Mouse (Mus musculus) megakaryocyte, embryonic 14.5 days (primary cell): Measurements from ENCODE around the gene Gm20721. TPM values are rescaled to one million over a fixed set of nuclear protein-coding genes. Genes with fewer than 3 reads are reported as not detected.

Experiments used
- H3K27me3 ChIP-seq: replicated peaks from 2 replicates; pipeline ENCODE3; 2012; ENCODE audit warnings: inconsistent platforms
- H3K36me3 ChIP-seq: replicated peaks from 2 replicates; pipeline ENCODE3; 2012; ENCODE audit warnings: low read length, inconsistent platforms, mixed read lengths
- H3K4me1 ChIP-seq: 2 replicates; pipeline ENCODE4 v1.6.1; 2012; ENCODE audit warnings: inconsistent platforms
- H3K4me3 ChIP-seq: replicated peaks from 2 replicates; pipeline ENCODE3; 2012; ENCODE audit warnings: moderate library complexity, mild to moderate bottlenecking, inconsistent platforms
- H3K9me3 ChIP-seq: 2 replicates; pipeline ENCODE4 v1.6.1; 2012; ENCODE audit warnings: inconsistent platforms
- FLI1 ChIP-seq: IDR thresholded peaks from 2 replicates; pipeline ENCODE4 v1.6.1; 2012; ENCODE audit warnings: low read length, inconsistent platforms, mixed read lengths
- GATA1 ChIP-seq: IDR thresholded peaks from 3 replicates; pipeline ENCODE4 v1.6.1; 2012; ENCODE audit warnings: mixed read lengths, low read length, inconsistent platforms, borderline replicate concordance
- polyA plus RNA-seq: library from polyadenylated mRNA; stranded (reverse); fragments of >175 nt; gene quantifications from 2 replicates; pipeline ENCODE4 v1.2.3, GENCODE M21; 2012; ENCODE audit warnings: low replicate concordance; ENCODE audit not compliant: insufficient read depth

Gm20721 gene
- polyA plus RNA-seq, 1 experiment: 0.57 TPM

GRCm38 (mm10) chr2:174299091-174299770, 47.3 kb downstream of the Gm20721 start:
- Histone ChIP-seq H3K4me1 (peaks cover 48% of the 10 kb centered on the region), H3K9me3 (peaks cover 58% of the 10 kb centered on the region), H3K27me3 (peaks cover 38% of the 10 kb centered on the region), H3K36me3 (no peaks in the 10 kb centered on the region), H3K4me3 (peak overlapping the region; percentile 72)
- TF ChIP-seq FLI1 (no peak), GATA1 (no peak)

GRCm38 (mm10) chr2:174298471-174298870, 48.0 kb downstream of the Gm20721 start:
- Histone ChIP-seq H3K9me3 (peaks cover 58% of the 10 kb centered on the region), H3K36me3 (no peaks in the 10 kb centered on the region), H3K4me1 (peaks cover 51% of the 10 kb centered on the region), H3K4me3 (peak overlapping the region; percentile 33), H3K27me3 (peaks cover 38% of the 10 kb centered on the region)
- TF ChIP-seq FLI1 (no peak), GATA1 (no peak)

GRCm38 (mm10) chr2:174297851-174298250, 48.7 kb downstream of the Gm20721 start:
- Histone ChIP-seq H3K4me3 (no peak overlapping the region), H3K4me1 (peaks cover 56% of the 10 kb centered on the region), H3K27me3 (peaks cover 38% of the 10 kb centered on the region), H3K9me3 (peaks cover 58% of the 10 kb centered on the region), H3K36me3 (no peaks in the 10 kb centered on the region)
- no peak for TF ChIP-seq FLI1
- TF ChIP-seq GATA1: no peak

GRCm38 (mm10) chr2:174297086-174297571, 49.4 kb downstream of the Gm20721 start:
- Histone ChIP-seq H3K4me3 (peak overlapping the region; percentile 95), H3K4me1 (peaks cover 63% of the 10 kb centered on the region), H3K27me3 (peaks cover 36% of the 10 kb centered on the region), H3K36me3 (peaks cover 4% of the 10 kb centered on the region), H3K9me3 (peaks cover 58% of the 10 kb centered on the region)
- TF ChIP-seq FLI1 (no peak), GATA1 (no peak)

GRCm38 (mm10) chr2:174295900-174296465, 50.5 kb downstream of the Gm20721 start:
- H3K27me3 ChIP-seq: peaks cover 36% of the 10 kb centered on the region
- peaks cover 58% of the 10 kb centered on the region for H3K9me3 ChIP-seq
- peak overlapping the region; percentile 95 for H3K4me3 ChIP-seq
- TF ChIP-seq FLI1 (no peak), GATA1 (no peak)
- peaks cover 11% of the 10 kb centered on the region for H3K36me3 ChIP-seq
- peaks cover 72% of the 10 kb centered on the region for H3K4me1 ChIP-seq

- H3K4me3 ChIP-seq: peak overlapping the region; percentile 95
- TF ChIP-seq GATA1 (no peak), FLI1 (0 out of 2 replicates have a peak, but pooled peaks have one; percentile 21)
- H3K9me3 ChIP-seq: peaks cover 52% of the 10 kb centered on the region
These were observed 51.2 kb downstream of the Gm20721 start for GRCm38 (mm10) chr2:174295175-174295899.

GRCm38 (mm10) chr2:174294457-174294856, 52.1 kb downstream of the Gm20721 start:
- no peak for TF ChIP-seq GATA1
- no peak for TF ChIP-seq FLI1

More at GRCm38 (mm10) chr2:174295175-174295899, 51.2 kb downstream of the Gm20721 start:
- peaks cover 75% of the 10 kb centered on the region for H3K4me1 ChIP-seq
- H3K27me3 ChIP-seq: peaks cover 33% of the 10 kb centered on the region
- H3K36me3 ChIP-seq: peaks cover 17% of the 10 kb centered on the region

GRCm38 (mm10) chr2:174291662-174292030, 54.9 kb downstream of the Gm20721 start:
- peak overlapping the region; percentile 23 for H3K4me3 ChIP-seq
- peaks cover 48% of the 10 kb centered on the region for H3K4me1 ChIP-seq
- no peak for TF ChIP-seq FLI1
- TF ChIP-seq GATA1: no peak
- peaks cover 35% of the 10 kb centered on the region for H3K27me3 ChIP-seq
- peaks cover 21% of the 10 kb centered on the region for H3K9me3 ChIP-seq
- peaks cover 50% of the 10 kb centered on the region for H3K36me3 ChIP-seq

More at GRCm38 (mm10) chr2:174294457-174294856, 52.1 kb downstream of the Gm20721 start:
- H3K4me1 ChIP-seq: peaks cover 72% of the 10 kb centered on the region
- H3K27me3 ChIP-seq: peaks cover 30% of the 10 kb centered on the region
- H3K4me3 ChIP-seq: peak overlapping the region; percentile 95
- peaks cover 22% of the 10 kb centered on the region for H3K36me3 ChIP-seq
- peaks cover 44% of the 10 kb centered on the region for H3K9me3 ChIP-seq

GRCm38 (mm10) chr2:174291029-174291661, 55.4 kb downstream of the Gm20721 start:
- peaks cover 43% of the 10 kb centered on the region for H3K4me1 ChIP-seq
- no peak for TF ChIP-seq FLI1
- TF ChIP-seq GATA1: no peak
- H3K9me3 ChIP-seq: peaks cover 21% of the 10 kb centered on the region
- peaks cover 55% of the 10 kb centered on the region for H3K36me3 ChIP-seq
- H3K27me3 ChIP-seq: peaks cover 40% of the 10 kb centered on the region
- H3K4me3 ChIP-seq: no peak overlapping the region
